Mouse (Mus musculus): ENCODE measurements around the gene Clstn2. TPM values are rescaled to one million over a fixed set of nuclear protein-coding genes. Genes with fewer than 3 reads are reported as not detected.

The Clstn2 gene
- total RNA-seq (2012; rRNA removed) (not detected in 2 replicates), total RNA-seq (2014; rRNA removed) (not detected in 2 replicates), polyA plus RNA-seq (2012; ENCODE audit: insufficient read length, low read depth) (not detected in 2 replicates)

GRCm38 (mm10) chr9:98032573-98033272 is at the start of gene Clstn2:
Gene Clstn2 (minus strand): TSS chr9:98033181.
- dilution Hi-C loops (cut with MboI; ENCODE audit: extremely low pct_ligation_motif_present, extremely low pct_unique_long_range_greater_than_20kb, low sequenced_read_pairs) (no loop called here), in situ Hi-C loops (cut with MboI; ENCODE audit: low pct_ligation_motif_present, low pct_unique_long_range_greater_than_20kb, low sequenced_read_pairs) (no loop called here)
- Histone ChIP-seq H3K4me2 (ENCODE audit: insufficient read depth, low read depth, poor library complexity, severe bottlenecking) (no peak within 1 kb of the TSS), H3K9ac (ENCODE audit: insufficient read depth, low read depth) (no peak within 1 kb of the TSS), H3K9me3 (replicated peaks; ENCODE audit: low read length) (peaks cover 80% of the 10 kb centered on the region), H3K27ac (ENCODE audit: insufficient read depth, low read depth) (no peak within 1 kb of the TSS), H3K27me3 (replicated peaks) (no peaks in the 10 kb centered on the region), H3K4me1 (ENCODE audit: control insufficient read depth in 1 of 2, insufficient read depth in 2 of 2) (no peaks in the 10 kb centered on the region), H3K36me3 (replicated peaks in 1 of 2; ENCODE audit: control insufficient read depth in 1 of 2, insufficient read depth in 1 of 2, low read length in 1 of 2) (no peaks in the 10 kb centered on the region), H3K79me2 (replicated peaks; ENCODE audit: control insufficient read depth, extremely low read depth, insufficient read depth, poor library complexity, severe bottlenecking) (no peaks in the 10 kb centered on the region), H3K4me3 (replicated peaks in 1 of 3; ENCODE audit: low read depth in 2 of 3, low read length in 2 of 3, poor library complexity in 1 of 3) (no peak within 1 kb of the TSS)
- DNase-seq (ENCODE audit: extremely low read depth), result no peak
- TF ChIP-seq USF2 (conservative IDR thresholded peaks at IDR 0.05; ENCODE audit: low read depth, low read length) (no peak), CHD2 (IDR thresholded peaks at IDR 0.05; ENCODE audit: low read length) (no peak)

- DNase-seq (ENCODE audit: extremely low read depth), result no peak
- Histone ChIP-seq H3K79me2 (replicated peaks; ENCODE audit: control insufficient read depth, extremely low read depth, insufficient read depth, poor library complexity, severe bottlenecking) (no peaks in the 10 kb centered on the region), H3K4me2 (ENCODE audit: insufficient read depth, low read depth, poor library complexity, severe bottlenecking) (no peak overlapping the region), H3K36me3 (replicated peaks in 1 of 2; ENCODE audit: control insufficient read depth in 1 of 2, insufficient read depth in 1 of 2, low read length in 1 of 2) (no peaks in the 10 kb centered on the region), H3K9me3 (replicated peaks; ENCODE audit: low read length) (peaks cover 87% of the 10 kb centered on the region), H3K27me3 (replicated peaks) (no peaks in the 10 kb centered on the region), H3K4me3 (replicated peaks in 1 of 3; ENCODE audit: low read depth in 2 of 3, low read length in 2 of 3, poor library complexity in 1 of 3) (no peak overlapping the region), H3K9ac (ENCODE audit: insufficient read depth, low read depth) (no peak overlapping the region), H3K4me1 (ENCODE audit: control insufficient read depth in 1 of 2, insufficient read depth in 2 of 2) (no peaks in the 10 kb centered on the region), H3K27ac (ENCODE audit: insufficient read depth, low read depth) (no peak overlapping the region)
- dilution Hi-C loops (cut with MboI; ENCODE audit: extremely low pct_ligation_motif_present, extremely low pct_unique_long_range_greater_than_20kb, low sequenced_read_pairs), result no loop called here
- in situ Hi-C loops (cut with MboI; ENCODE audit: low pct_ligation_motif_present, low pct_unique_long_range_greater_than_20kb, low sequenced_read_pairs), result no loop called here
- TF ChIP-seq USF2 (conservative IDR thresholded peaks at IDR 0.05; ENCODE audit: low read depth, low read length) (no peak), TCF12 (IDR thresholded peaks at IDR 0.05; ENCODE audit: low read depth, low read length) (no peak), RAD21 (IDR thresholded peaks at IDR 0.05; ENCODE audit: low read depth, low read length) (no peak), ZMIZ1 (IDR thresholded peaks at IDR 0.05; ENCODE audit: low read depth, low read length) (no peak), EP300 (IDR thresholded peaks at IDR 0.05; ENCODE audit: low read length) (no peak), POLR2A (IDR thresholded peaks at IDR 0.05; ENCODE audit: low read depth, low read length) (no peak)
Measured at GRCm38 (mm10) chr9:98067767-98068166, 34.8 kb upstream of the Clstn2 start.

GRCm38 (mm10) chr9:98061646-98062045 is 28.7 kb upstream of the Clstn2 start:
- DNase-seq (ENCODE audit: extremely low read depth), result no peak
- Histone ChIP-seq H3K4me1 (ENCODE audit: control insufficient read depth in 1 of 2, insufficient read depth in 2 of 2) (no peaks in the 10 kb centered on the region), H3K4me2 (ENCODE audit: insufficient read depth, low read depth, poor library complexity, severe bottlenecking) (no peak overlapping the region), H3K9me3 (replicated peaks; ENCODE audit: low read length) (peaks cover 71% of the 10 kb centered on the region), H3K9ac (ENCODE audit: insufficient read depth, low read depth) (no peak overlapping the region), H3K27me3 (replicated peaks) (no peaks in the 10 kb centered on the region), H3K36me3 (replicated peaks in 1 of 2; ENCODE audit: control insufficient read depth in 1 of 2, insufficient read depth in 1 of 2, low read length in 1 of 2) (no peaks in the 10 kb centered on the region), H3K4me3 (replicated peaks in 1 of 3; ENCODE audit: low read depth in 2 of 3, low read length in 2 of 3, poor library complexity in 1 of 3) (no peak overlapping the region), H3K27ac (ENCODE audit: insufficient read depth, low read depth) (no peak overlapping the region), H3K79me2 (replicated peaks; ENCODE audit: control insufficient read depth, extremely low read depth, insufficient read depth, poor library complexity, severe bottlenecking) (no peaks in the 10 kb centered on the region)
- in situ Hi-C loops (cut with MboI; ENCODE audit: low pct_ligation_motif_present, low pct_unique_long_range_greater_than_20kb, low sequenced_read_pairs), result no loop called here
- TF ChIP-seq ELF1 (IDR thresholded peaks at IDR 0.05; ENCODE audit: low read depth, low read length) (no peak), MAFK (IDR thresholded peaks at IDR 0.05; ENCODE audit: insufficient replicate concordance, low read length) (no peak), JUN (IDR thresholded peaks at IDR 0.05; ENCODE audit: insufficient read depth, low read depth, low read length) (no peak)
- dilution Hi-C loops (cut with MboI; ENCODE audit: extremely low pct_ligation_motif_present, extremely low pct_unique_long_range_greater_than_20kb, low sequenced_read_pairs), result no loop called here

Data from CH12.LX (cell line).